In genomic region chr7:31109796-31110195, GRCm38 (mm10) we compare ENCODE assay signal across 20 mouse cellular contexts. TPM values are rescaled to one million over a fixed set of nuclear protein-coding genes. Genes with fewer than 3 reads are reported as not detected.
DNase-seq lines count a peak whose midpoint lies in the region; ATAC-seq and TF ChIP-seq lines count a peak whose summit lies in the region.
"Had no signal": no experiment of that assay in that cellular context is flagged by ENCODE, and none has a peak within 500 bp of the region (broad histone marks: within the 10 kb centered on the region; RNA-seq: fewer than 3 reads in every experiment).

No protein-coding gene starts in this region.

- H3K27ac ChIP-seq in kidney, adult 2 months (ENCODE audit: insufficient read depth, low read depth, low read length) = 0 out of 2 replicates have a peak overlapping the region, but pooled peaks have one; percentile 4
- no peak overlapping the region for H3K27ac ChIP-seq in MEL (ENCODE audit: control insufficient read depth, low read depth, low read length)
- no peak overlapping the region for H3K27ac ChIP-seq in hindbrain, postnatal 0 days
- no peak overlapping the region for H3K27ac ChIP-seq in embryonic facial prominence, embryonic 10.5 days (replicated peaks)
- H3K27ac ChIP-seq: forebrain, embryonic 10.5 days; forebrain, embryonic 13.5 days; heart, adult 2 months; heart, embryonic 10.5 days; heart, embryonic 13.5 days; hindbrain, embryonic 12.5 days; hindbrain, embryonic 15.5 days; intestine, embryonic 15.5 days had no signal

- H3K79me2 ChIP-seq in C2C12 (ENCODE audit: control insufficient read depth, insufficient read depth) (no peaks in the 10 kb centered on the region), MEL (ENCODE audit: control insufficient read depth, insufficient read depth, low read length, poor library complexity) (no peaks in the 10 kb centered on the region)

- no peak for TF ChIP-seq CTCF in kidney, adult 2 months (conservative IDR thresholded peaks at IDR 0.05; ENCODE audit: insufficient read depth, insufficient read length, low read depth, low read length)
- TF ChIP-seq CTCF in C2C12 (IDR thresholded peaks at IDR 0.05; ENCODE audit: control insufficient read depth, insufficient read depth, insufficient read length) (no peak), MEL (IDR thresholded peaks at IDR 0.05 in 2 of 3, conservative IDR thresholded peaks at IDR 0.05 in 1 of 3; ENCODE audit: control insufficient read depth in 1 of 3, insufficient read depth in 1 of 3, low read depth in 2 of 3, low read length in 3 of 3, poor library complexity in 1 of 3, severe bottlenecking in 1 of 3) (no peak)
- no peak for TF ChIP-seq CTCF in hindbrain, postnatal 0 days (IDR thresholded peaks at IDR 0.05; ENCODE audit: low read depth)

- H3K4me2 ChIP-seq in hindbrain, postnatal 0 days (ENCODE audit: low read depth, low read length) = no peak overlapping the region
- H3K4me2 ChIP-seq: forebrain, embryonic 13.5 days; heart, embryonic 13.5 days; hindbrain, embryonic 12.5 days; hindbrain, embryonic 15.5 days; intestine, embryonic 15.5 days had no signal

- no peaks in the 10 kb centered on the region for H3K36me3 ChIP-seq in kidney, adult 2 months (ENCODE audit: control insufficient read depth, insufficient read depth, low read length)
- H3K36me3 ChIP-seq in C2C12 (ENCODE audit: control insufficient read depth, insufficient read depth) (no peaks in the 10 kb centered on the region), MEL (ENCODE audit: control insufficient read depth in 1 of 2, insufficient read depth in 2 of 2, low read length in 2 of 2) (peaks cover 0 to 10% of the 10 kb centered on the region in 2 experiments; a peak in 2 of 4 replicates)
- no peaks in the 10 kb centered on the region for H3K36me3 ChIP-seq in hindbrain, postnatal 0 days (ENCODE audit: insufficient read depth, low read length)
- H3K36me3 ChIP-seq in embryonic facial prominence, embryonic 10.5 days (replicated peaks) = no peaks in the 10 kb centered on the region
- H3K36me3 ChIP-seq: forebrain, embryonic 10.5 days; heart, embryonic 10.5 days; heart, embryonic 13.5 days; hindbrain, embryonic 12.5 days; hindbrain, embryonic 15.5 days; intestine, embryonic 15.5 days had no signal

- TF ChIP-seq RAD21 in MEL (IDR thresholded peaks at IDR 0.05; ENCODE audit: low read depth, low read length) = no peak

- no peak for TF ChIP-seq POLR2A in kidney, adult 2 months (IDR thresholded peaks at IDR 0.05; ENCODE audit: low read depth, low read length)
- no peak for TF ChIP-seq POLR2A in MEL (IDR thresholded peaks at IDR 0.05; ENCODE audit: control insufficient read depth in 1 of 2, insufficient read depth in 1 of 2, low read depth in 1 of 2, low read length in 2 of 2, poor library complexity in 1 of 2)

- H3K4me3 ChIP-seq in kidney, adult 2 months (ENCODE audit: insufficient read depth, low read depth, low read length) = no peak overlapping the region
- H3K4me3 ChIP-seq in C2C12 (ENCODE audit: insufficient read depth, poor library complexity, severe bottlenecking) (no peak overlapping the region), MEL (ENCODE audit: control insufficient read depth in 1 of 2, insufficient read depth in 1 of 2, low read depth in 2 of 2, low read length in 2 of 2) (no peak overlapping the region)
- no peak overlapping the region for H3K4me3 ChIP-seq in hindbrain, postnatal 0 days (ENCODE audit: low read length)
- no peak overlapping the region for H3K4me3 ChIP-seq in embryonic facial prominence, embryonic 10.5 days
- H3K4me3 ChIP-seq: forebrain, embryonic 10.5 days; forebrain, embryonic 13.5 days; heart, adult 2 months; heart, embryonic 10.5 days; heart, embryonic 13.5 days; hindbrain, embryonic 12.5 days; hindbrain, embryonic 15.5 days; intestine, embryonic 15.5 days had no signal

- TF ChIP-seq EP300 in MEL (IDR thresholded peaks at IDR 0.05; ENCODE audit: low read depth in 1 of 2, low read length in 2 of 2) = no peak

- WGBS in kidney, adult 2 months = 68% methylated on average over 5 of the region's 5 CpGs
- 86% methylated on average over 5 of the region's 5 CpGs for WGBS in hindbrain, postnatal 0 days
- 88% methylated on average over 5 of the region's 5 CpGs for WGBS in embryonic facial prominence, embryonic 10.5 days

- no peak overlapping the region for H3K9ac ChIP-seq in MEL (ENCODE audit: control insufficient read depth, low read depth, low read length, poor library complexity, severe bottlenecking)
- H3K9ac ChIP-seq in hindbrain, postnatal 0 days (replicated peaks; ENCODE audit: low read length) = no peak overlapping the region
- H3K9ac ChIP-seq: forebrain, embryonic 13.5 days; hindbrain, embryonic 12.5 days; hindbrain, embryonic 15.5 days; intestine, embryonic 15.5 days had no signal

- H3K4me1 ChIP-seq in kidney, adult 2 months (ENCODE audit: control insufficient read depth, insufficient read depth, low read length) = peaks cover 42% of the 10 kb centered on the region
- peaks cover 4 to 25% of the 10 kb centered on the region in 2 experiments for H3K4me1 ChIP-seq in MEL (ENCODE audit: control insufficient read depth in 1 of 2, insufficient read depth in 2 of 2, low read length in 2 of 2)
- no peaks in the 10 kb centered on the region for H3K4me1 ChIP-seq in hindbrain, postnatal 0 days (ENCODE audit: insufficient read depth, low read length)
- H3K4me1 ChIP-seq in embryonic facial prominence, embryonic 10.5 days = peaks cover 28% of the 10 kb centered on the region
- H3K4me1 ChIP-seq: forebrain, embryonic 13.5 days; hindbrain, embryonic 15.5 days had no signal

- peak; percentile 32 for DNase-seq in cerebellum, adult 9-11 months
- DNase-seq in cerebellum, adult 18-20 months = no peak
- no peak for DNase-seq in kidney, adult 2 months
- no peak for DNase-seq in kidney, postnatal 25 days
- no peak for DNase-seq in MEL (ENCODE audit: low read depth, low spot score)
- no peak for DNase-seq in hindbrain, postnatal 0 days (ENCODE audit: low spot score)
- no peak for DNase-seq in embryonic facial prominence, embryonic 10.5 days (ENCODE audit: low spot score)
- DNase-seq: embryo, embryonic 11 days; heart, adult 2 months had no signal

- no peaks in the 10 kb centered on the region for H3K79me3 ChIP-seq in C2C12 (ENCODE audit: low read depth)

- ATAC-seq in hindbrain, postnatal 0 days = no peak
- ATAC-seq: forebrain, embryonic 13.5 days; forebrain, embryonic 16.5 days; Patski had no signal

- no peaks in the 10 kb centered on the region for H3K9me3 ChIP-seq in MEL (replicated peaks; ENCODE audit: insufficient read depth, low read length)
- H3K9me3 ChIP-seq in hindbrain, postnatal 0 days (ENCODE audit: low read length) = no peaks in the 10 kb centered on the region
- no peaks in the 10 kb centered on the region for H3K9me3 ChIP-seq in embryonic facial prominence, embryonic 10.5 days
- H3K9me3 ChIP-seq: forebrain, embryonic 10.5 days; forebrain, embryonic 13.5 days; heart, embryonic 10.5 days; heart, embryonic 13.5 days; hindbrain, embryonic 12.5 days; hindbrain, embryonic 15.5 days; intestine, embryonic 15.5 days had no signal

- no peaks in the 10 kb centered on the region for H3K27me3 ChIP-seq in kidney, adult 2 months (replicated peaks; ENCODE audit: control insufficient read depth, insufficient read depth, low read length)
- peaks cover 12% of the 10 kb centered on the region for H3K27me3 ChIP-seq in C2C12 (ENCODE audit: control insufficient read depth, insufficient read depth, insufficient read length)
- H3K27me3 ChIP-seq in MEL (ENCODE audit: control insufficient read depth in 1 of 2, insufficient read depth in 2 of 2, low read length in 2 of 2) = no peaks in the 10 kb centered on the region
- H3K27me3 ChIP-seq in hindbrain, postnatal 0 days (ENCODE audit: insufficient read depth, low read length) = no peaks in the 10 kb centered on the region
- H3K27me3 ChIP-seq in embryonic facial prominence, embryonic 10.5 days (replicated peaks; ENCODE audit: low read depth, poor library complexity, severe bottlenecking) = 0 out of 2 replicates have a peak, but pooled peaks cover 4% of the 10 kb centered on the region
- H3K27me3 ChIP-seq: forebrain, embryonic 13.5 days; heart, embryonic 13.5 days; hindbrain, embryonic 15.5 days; intestine, embryonic 15.5 days; Patski had no signal

- no peak overlapping the region for H3ac ChIP-seq in C2C12 (ENCODE audit: control insufficient read depth, insufficient read length, low read depth)

RNA-seq across cellular contexts. Expression of gene Hpn, which starts 5.3 kb away (rescaled TPM):
- 626 and 739 TPM in 2 replicates for polyA plus RNA-seq in kidney, adult 2 months (2012; rRNA removed)
- polyA plus RNA-seq in C2C12 (2012; fragmentation: generic; extraction: Trizol) (not detected), MEL (2012; ENCODE audit: insufficient read depth in 1 of 2, insufficient read length in 2 of 2, low read depth in 1 of 2, low replicate concordance in 2 of 2, missing spikeins in 1 of 2) (1 to 10 TPM in 1 of 2 experiments, not detected in 1; 1.1 TPM)
- total RNA-seq in MEL (2012; rRNA removed) = 0.69 and 1.6 TPM in 2 replicates
- not detected in 2 replicates for total RNA-seq in hindbrain, postnatal 0 days (2014; rRNA removed)
- 0.88 and 1.3 TPM in 2 replicates for polyA plus RNA-seq in hindbrain, postnatal 0 days (2015; fragmentation: Nextera tagmentation; extraction: Ambion mirVana)
- 4.0 and 4.3 TPM in 2 replicates for polyA plus RNA-seq in embryonic facial prominence, embryonic 10.5 days (2016; fragmentation: Nextera tagmentation; extraction: Ambion mirVana)
- polyA plus RNA-seq: forebrain, embryonic 13.5 days; forebrain, embryonic 16.5 days had no signal

RNA-seq across cellular contexts. Expression of gene Scn1b, which starts 17.0 kb away (rescaled TPM):
- polyA plus RNA-seq in kidney, adult 2 months (2012; rRNA removed) = 25.1 and 27.9 TPM in 2 replicates
- polyA plus RNA-seq in C2C12 (2012; fragmentation: generic; extraction: Trizol) = 2.3 TPM
- total RNA-seq in MEL (2012; rRNA removed) = not detected in 2 replicates
- polyA plus RNA-seq in MEL (2012; ENCODE audit: insufficient read depth in 1 of 2, insufficient read length in 2 of 2, low read depth in 1 of 2, low replicate concordance in 2 of 2, missing spikeins in 1 of 2) = not detected
- total RNA-seq in hindbrain, postnatal 0 days (2014; rRNA removed) = 65.7 and 69.5 TPM in 2 replicates
- 44.3 and 46.0 TPM in 2 replicates for polyA plus RNA-seq in hindbrain, postnatal 0 days (2015; fragmentation: Nextera tagmentation; extraction: Ambion mirVana)
- polyA plus RNA-seq in embryonic facial prominence, embryonic 10.5 days (2016; fragmentation: Nextera tagmentation; extraction: Ambion mirVana) = 1.2 and 1.3 TPM in 2 replicates

RNA-seq across cellular contexts. Expression of gene Fxyd3, which starts 33.3 kb away (rescaled TPM):
- 4.8 and 5.1 TPM in 2 replicates for polyA plus RNA-seq in kidney, adult 2 months (2012; rRNA removed)
- 0.04 TPM for polyA plus RNA-seq in C2C12 (2012; fragmentation: generic; extraction: Trizol)
- total RNA-seq in MEL (2012; rRNA removed) = not detected in 2 replicates
- not detected for polyA plus RNA-seq in MEL (2012; ENCODE audit: insufficient read depth in 1 of 2, insufficient read length in 2 of 2, low read depth in 1 of 2, low replicate concordance in 2 of 2, missing spikeins in 1 of 2)
- not detected in 2 replicates for total RNA-seq in hindbrain, postnatal 0 days (2014; rRNA removed)
- 1.2 and 1.5 TPM in 2 replicates for polyA plus RNA-seq in hindbrain, postnatal 0 days (2015; fragmentation: Nextera tagmentation; extraction: Ambion mirVana)
- 7.5 and 8.8 TPM in 2 replicates for polyA plus RNA-seq in embryonic facial prominence, embryonic 10.5 days (2016; fragmentation: Nextera tagmentation; extraction: Ambion mirVana)
- total RNA-seq: hematopoietic stem cell, adult 5-6 weeks had no signal
- polyA plus RNA-seq: forebrain, embryonic 13.5 days; Patski had no signal

RNA-seq across cellular contexts. Expression of gene Gramd1a, which starts 45.9 kb away (rescaled TPM):
- 53.8 and 57.1 TPM in 2 replicates for polyA plus RNA-seq in kidney, adult 2 months (2012; rRNA removed)
- polyA plus RNA-seq in C2C12 (2012; fragmentation: generic; extraction: Trizol) (17.9 TPM), MEL (2012; ENCODE audit: insufficient read depth in 1 of 2, insufficient read length in 2 of 2, low read depth in 1 of 2, low replicate concordance in 2 of 2, missing spikeins in 1 of 2) (10 to 100 TPM in 1 of 2 experiments, not detected in 1; 65.7 TPM)
- 18.2 and 21.8 TPM in 2 replicates for total RNA-seq in MEL (2012; rRNA removed)
- total RNA-seq in hindbrain, postnatal 0 days (2014; rRNA removed) = 256 and 258 TPM in 2 replicates
- polyA plus RNA-seq in hindbrain, postnatal 0 days (2015; fragmentation: Nextera tagmentation; extraction: Ambion mirVana) = 137 and 143 TPM in 2 replicates
- 96.1 and 102 TPM in 2 replicates for polyA plus RNA-seq in embryonic facial prominence, embryonic 10.5 days (2016; fragmentation: Nextera tagmentation; extraction: Ambion mirVana)

RNA-seq across cellular contexts. Expression of gene Lgi4, which starts 50.7 kb away (rescaled TPM):
- polyA plus RNA-seq in kidney, adult 2 months (2012; rRNA removed) = 0.99 and 2.2 TPM in 2 replicates
- polyA plus RNA-seq in C2C12 (2012; fragmentation: generic; extraction: Trizol) = 0.02 TPM
- total RNA-seq in MEL (2012; rRNA removed) = not detected in 2 replicates
- polyA plus RNA-seq in MEL (2012; ENCODE audit: insufficient read depth in 1 of 2, insufficient read length in 2 of 2, low read depth in 1 of 2, low replicate concordance in 2 of 2, missing spikeins in 1 of 2) = not detected
- 1.9 and 5.9 TPM in 2 replicates for total RNA-seq in hindbrain, postnatal 0 days (2014; rRNA removed)
- polyA plus RNA-seq in hindbrain, postnatal 0 days (2015; fragmentation: Nextera tagmentation; extraction: Ambion mirVana) = 1.2 and 1.3 TPM in 2 replicates
- polyA plus RNA-seq in embryonic facial prominence, embryonic 10.5 days (2016; fragmentation: Nextera tagmentation; extraction: Ambion mirVana) = 2.5 and 2.8 TPM in 2 replicates
- total RNA-seq: hematopoietic stem cell, adult 5-6 weeks had no signal

Comparison
In these comparisons a context has a peak if more than half of its experiments do, and no peak if none do; other contexts are left out.
1. RNA of gene Hpn, which starts 5.3 kb away (polyA plus RNA-seq): 626 to 739 TPM in kidney, adult 2 months; 4.0 to 4.3 TPM in embryonic facial prominence, embryonic 10.5 days, 1.1 TPM in MEL, 0.88 to 1.3 TPM in hindbrain, postnatal 0 days and not detected in C2C12 (single experiment); every median in the first group is over 100 times any median in the second.